Mouse (Mus musculus) adrenal gland, postnatal 14 days (tissue): ENCODE data around the gene Stxbp1. TPM values are rescaled to one million over a fixed set of nuclear protein-coding genes. Genes with fewer than 3 reads are reported as not detected.

Experiments
- DNase-seq: peaks from one replicate; pipeline ENCODE4 v3.0.0; 2021; ENCODE audit warnings: mixed read lengths
- total RNA-seq: library from RNA; stranded (reverse); gene quantifications from 2 replicates; pipeline ENCODE4 v1.2.3, GENCODE M21; 2021

Stxbp1 gene
- total RNA-seq, 1 experiment from 2014 or later: 25.2 TPM

DNA sequence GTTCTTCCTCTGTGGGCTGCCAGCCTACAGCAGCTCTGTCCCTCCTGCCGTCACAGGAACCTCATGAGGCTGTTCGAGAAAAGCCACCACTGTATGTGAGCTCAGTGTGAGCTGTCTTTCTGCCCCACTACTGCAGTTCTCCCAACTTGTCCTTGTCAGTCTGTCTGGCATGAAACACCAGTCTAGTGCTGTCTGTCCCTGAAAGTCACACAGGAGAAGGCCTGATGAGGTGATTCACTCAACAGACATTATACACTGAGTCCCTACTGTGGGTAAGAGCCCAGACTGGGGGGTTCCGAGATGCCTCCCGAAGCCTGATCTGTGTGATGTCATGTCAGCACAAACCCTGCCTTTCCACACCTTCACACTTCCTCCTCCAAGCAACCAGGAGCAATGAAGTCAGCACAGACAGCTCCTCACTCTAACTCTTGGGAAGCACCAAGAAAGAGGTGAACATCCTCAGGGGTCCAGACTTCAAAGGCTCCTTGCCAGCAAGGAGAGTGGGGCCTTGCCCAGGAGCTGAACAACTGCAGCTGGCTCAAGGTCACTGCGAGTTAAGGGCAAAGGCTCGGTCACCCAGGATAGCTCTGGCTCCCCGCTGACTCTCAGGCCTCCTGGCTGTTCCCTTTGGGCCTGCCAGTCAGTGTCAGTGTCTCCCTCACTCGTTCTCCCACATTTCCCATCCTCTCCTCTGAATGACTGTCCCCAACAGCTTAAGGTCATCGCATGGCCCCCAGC is 8.7 kb downstream of the Stxbp1 start:
- peak; percentile 44 for DNase-seq

DNA sequence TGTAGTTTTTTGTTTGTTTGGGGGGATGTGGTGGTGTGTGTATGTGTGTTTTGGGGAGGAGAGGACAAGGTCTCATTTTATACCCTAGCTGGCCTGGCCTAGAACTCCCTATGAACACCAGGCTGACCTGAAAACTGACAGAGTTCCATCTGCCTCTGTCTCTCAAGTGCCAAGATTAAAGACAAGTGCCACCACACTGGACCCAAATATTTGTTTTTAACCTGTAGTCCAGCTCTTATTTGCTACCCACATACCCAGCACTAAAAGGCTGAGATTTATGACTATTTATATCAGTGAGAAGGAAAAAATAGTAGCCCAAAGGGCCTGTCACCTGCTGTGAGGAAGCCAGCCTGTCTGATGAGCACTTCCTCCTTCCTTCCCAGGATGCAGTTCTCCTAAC is 11.5 kb downstream of the Stxbp1 start:
- no peak for DNase-seq

DNA sequence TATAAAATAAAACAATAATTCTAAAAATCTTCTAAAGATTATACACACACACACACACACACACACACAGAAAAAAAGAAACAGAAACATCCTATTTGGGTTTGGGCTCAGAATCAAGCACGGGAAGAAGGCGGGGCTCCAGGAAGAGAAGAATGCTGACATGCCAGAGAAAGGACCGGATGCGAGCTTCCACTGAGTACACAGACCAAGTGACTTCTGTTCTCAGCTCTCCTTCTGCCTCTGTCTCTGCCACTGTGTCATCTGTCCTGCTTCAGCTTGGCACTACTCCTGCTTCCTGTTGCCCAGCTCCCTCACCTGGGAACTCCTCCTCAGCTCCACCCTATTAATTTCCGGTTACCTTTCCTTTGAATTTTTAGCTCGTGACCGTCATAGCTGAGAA is 12.5 kb downstream of the Stxbp1 start:
- peak; percentile 35 for DNase-seq

DNA sequence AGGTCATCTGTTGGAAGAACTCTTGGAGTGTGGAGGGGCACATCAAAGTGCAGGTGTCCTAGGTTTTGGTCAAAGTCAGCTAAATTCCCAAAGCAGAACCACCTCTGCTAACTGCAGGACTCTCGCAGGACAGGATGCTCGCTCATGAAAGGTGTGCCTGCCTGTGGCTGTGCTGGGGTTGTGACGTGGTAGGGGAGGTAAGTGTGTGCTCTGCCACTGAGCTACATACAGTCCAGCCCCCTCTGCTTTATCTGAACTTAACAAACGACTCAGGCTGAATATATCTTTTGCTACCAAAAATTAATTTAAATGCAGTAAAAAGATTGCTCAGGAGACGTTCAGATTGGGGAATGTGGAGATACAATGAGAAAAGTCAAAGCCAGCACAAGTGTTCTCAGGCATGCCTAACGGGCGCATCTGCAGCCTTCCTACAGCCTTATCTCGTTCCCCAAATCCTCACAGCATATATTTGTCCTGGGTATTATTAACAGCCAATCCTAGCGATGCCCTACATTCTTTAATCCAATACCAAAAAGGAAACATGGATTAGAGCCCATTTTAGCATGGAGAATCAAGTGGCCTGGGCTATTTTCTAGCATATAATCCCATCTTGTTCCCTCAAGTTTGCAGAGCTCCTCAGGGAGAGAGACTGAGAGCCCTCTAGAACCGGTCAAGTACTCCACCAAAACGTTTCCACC is 17.9 kb downstream of the Stxbp1 start:
- no peak for DNase-seq

DNA sequence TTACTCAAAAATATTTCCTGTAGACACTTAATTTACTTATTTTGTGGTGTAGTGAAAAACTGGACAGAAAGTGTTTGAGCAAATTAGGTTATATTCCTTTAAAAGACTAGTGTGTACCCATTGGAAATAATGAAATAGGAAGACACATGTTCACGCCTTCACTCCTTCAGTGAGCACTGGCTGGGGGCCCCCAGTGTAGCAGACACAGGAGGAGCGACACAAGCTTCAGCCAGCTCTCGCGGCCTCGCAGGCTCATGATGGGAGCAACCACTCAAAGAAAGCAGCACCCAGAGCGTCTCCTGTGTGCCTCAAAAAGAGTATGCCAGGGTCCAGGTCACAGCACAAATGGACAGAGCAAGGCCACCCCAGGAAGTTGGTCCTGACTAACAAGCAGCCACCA is 21.2 kb downstream of the Stxbp1 start:
- no peak for DNase-seq

DNA sequence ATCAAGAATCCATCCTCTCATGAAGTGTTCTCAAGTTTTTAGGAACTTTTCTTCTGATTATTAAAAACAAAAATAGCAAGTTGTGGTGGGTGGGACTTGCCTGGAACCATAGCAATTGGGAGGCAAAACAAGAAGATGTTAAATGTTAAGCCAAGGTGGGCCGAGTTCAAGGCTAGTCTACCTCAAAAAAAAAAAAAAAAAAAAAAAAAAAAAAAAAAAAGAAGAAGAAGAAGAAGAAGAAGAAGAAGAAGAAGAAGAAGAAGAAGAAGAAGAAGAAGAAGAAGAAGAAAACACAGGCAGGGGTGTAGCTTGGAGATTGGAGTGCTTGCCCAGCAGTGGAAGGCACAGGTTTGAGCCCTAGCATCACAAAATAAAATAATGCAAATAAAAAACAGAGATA is 22.3 kb downstream of the Stxbp1 start:
- no peak for DNase-seq

DNA sequence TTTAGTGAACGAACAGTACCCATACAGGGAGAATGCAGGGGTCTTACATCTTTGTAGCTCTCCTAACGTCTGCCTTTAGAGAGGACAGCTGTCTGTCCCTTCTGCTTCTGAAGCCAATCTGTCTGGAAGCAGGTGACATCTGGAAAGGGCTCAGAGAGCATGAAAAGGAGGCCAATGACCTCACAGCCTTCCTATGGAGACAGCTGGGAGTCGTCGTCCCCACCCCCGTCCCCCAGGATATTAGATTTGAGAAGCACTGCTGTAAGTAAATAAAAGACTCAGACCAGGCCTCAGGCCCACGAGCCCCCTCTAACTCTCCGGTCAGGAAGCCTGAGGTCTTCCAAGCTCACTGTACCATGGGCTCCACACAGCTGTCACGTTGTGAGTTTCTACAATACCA is 22.9 kb downstream of the Stxbp1 start:
- no peak for DNase-seq

DNA sequence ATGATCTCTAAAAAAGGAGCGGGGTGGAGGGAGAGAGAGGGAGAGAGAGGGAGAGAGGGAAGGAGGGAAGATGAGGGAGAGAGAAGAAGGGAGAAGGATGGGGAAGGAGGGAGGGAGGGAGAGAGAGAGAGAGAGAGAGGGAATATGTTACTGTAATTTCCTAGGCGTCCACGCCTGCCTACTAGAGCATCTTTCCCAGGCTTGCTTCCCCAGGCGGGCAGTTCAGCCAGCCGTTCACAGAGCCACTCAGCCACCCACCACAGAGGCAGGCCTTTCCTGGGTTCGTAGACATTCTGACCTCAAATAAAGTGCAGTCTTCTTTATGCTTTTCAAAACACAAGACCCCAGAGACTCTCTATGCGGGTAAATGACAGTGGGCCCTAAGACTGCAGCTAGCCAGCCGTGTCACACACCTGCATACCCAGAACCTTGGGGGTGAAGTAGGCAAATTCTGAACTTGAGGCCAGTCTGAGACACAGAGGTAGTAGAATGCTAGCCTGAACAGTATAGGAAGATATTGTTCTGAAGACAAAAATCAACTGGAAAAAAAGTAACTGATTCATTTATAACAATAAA is 23.4 kb downstream of the Stxbp1 start:
- no peak for DNase-seq

DNA sequence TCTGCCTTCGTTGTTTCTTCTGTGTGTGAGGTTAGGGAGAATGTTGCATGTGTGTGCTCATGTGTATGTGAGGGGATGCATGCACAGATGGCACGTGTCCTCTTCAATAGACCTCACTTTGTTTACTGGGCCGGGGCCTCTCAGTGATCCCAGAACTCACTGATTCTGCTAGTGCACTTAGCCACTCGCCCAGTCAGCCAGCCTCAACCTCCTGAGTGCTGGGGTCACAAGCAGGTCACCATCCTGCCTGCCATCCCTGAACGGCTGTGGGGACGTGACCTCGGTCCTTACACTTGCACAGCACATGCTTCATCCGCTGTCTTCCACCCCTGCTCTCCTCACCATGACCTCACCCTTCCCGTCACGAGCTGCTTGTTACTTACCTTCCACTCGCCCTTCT is 23.9 kb downstream of the Stxbp1 start:
- DNase-seq: peak; percentile 16

DNA sequence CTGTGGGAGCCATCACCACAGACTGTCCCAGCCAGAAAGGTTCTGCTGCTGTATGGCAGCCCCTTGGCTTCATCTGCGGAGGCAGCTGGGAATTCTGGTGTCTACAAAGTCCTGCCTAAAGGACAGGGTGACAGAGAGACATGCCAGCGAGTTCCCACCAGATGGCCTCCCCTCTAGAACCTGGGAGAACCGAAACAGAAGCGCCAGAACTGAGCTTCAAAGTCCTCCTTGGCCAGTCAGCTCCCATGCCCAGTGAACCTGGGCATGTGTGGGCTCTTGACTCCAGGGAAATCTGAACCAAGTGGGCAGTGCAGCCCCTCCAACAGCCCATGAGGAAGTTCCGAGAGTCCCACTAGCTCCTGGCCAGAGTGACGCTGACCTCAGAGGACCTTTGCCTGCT is 24.4 kb downstream of the Stxbp1 start:
- no peak for DNase-seq

DNA sequence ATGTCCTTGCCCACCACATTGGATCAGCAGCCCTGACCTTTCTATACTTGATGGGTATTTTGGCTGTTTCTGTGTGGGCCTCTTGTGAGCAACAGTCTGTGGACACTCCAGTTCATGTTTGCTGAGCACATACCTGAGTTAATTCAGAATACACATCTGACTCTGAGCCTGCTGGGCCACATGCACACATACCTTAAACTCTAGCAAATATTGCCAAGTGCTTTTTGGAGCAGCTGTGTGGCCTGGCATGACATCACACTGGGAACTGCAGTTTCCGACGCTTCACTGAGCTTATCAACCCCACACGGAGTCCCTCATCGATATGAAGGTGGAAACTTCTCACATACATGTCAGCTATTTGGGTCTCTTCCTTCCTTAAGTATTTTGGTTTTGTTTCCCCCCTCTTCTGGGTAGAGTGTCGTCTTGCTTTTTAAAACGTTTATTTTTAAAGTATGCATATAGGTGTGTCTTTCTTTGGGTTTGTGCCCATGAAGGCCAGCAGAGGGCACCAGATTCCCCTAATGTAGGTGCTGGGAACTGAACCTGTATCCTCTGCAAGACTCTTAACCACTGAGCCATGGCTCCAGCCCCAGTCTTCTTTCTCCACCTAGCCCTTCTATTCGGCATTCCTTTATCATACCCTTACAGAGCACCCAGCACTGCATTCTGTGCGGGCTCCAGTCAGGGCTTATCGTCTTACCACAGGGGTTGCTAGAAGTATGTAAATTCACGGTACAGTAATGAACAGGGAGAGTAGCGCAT is 25.8 kb downstream of the Stxbp1 start:
- DNase-seq: peak; percentile 57

DNA sequence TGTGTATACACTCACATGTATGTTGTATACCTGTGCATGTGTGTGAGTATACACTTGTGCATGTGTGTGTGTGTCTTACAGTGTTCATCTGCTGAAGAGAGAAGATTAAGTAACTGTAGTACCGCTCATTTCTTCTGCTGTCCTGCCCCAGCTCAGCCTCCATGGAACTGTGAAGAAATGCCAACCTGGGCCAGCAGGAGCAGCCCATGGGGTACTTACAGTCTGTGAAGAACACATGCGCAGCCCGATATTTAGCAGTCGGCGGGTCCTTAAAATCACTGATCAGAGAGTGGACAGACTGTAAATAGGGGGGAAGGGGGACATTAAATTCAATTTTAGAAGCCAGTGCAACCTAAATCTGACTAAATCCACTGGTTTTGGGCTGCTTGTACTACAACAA is 28.8 kb downstream of the Stxbp1 start:
- DNase-seq: no peak

DNA sequence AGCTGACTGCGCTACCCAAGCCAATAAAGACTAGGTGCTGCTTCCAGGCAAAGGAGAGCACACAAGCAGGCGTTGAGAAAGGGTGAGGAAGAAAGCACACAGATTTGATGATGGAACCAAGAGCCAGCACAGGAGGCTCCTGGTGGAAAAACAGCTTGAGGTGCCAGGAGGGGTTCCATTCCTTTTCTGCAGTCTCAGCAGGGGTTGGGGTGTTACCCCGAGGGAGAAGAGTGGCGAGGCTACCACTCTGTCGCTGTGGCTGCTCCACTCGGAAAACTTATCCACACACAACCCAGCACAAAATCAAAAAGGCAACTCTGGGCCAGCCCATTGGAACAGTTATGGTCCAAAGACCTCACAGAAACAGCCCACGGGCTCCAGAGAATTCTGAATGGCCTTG is 29.5 kb downstream of the Stxbp1 start:
- no peak for DNase-seq

DNA sequence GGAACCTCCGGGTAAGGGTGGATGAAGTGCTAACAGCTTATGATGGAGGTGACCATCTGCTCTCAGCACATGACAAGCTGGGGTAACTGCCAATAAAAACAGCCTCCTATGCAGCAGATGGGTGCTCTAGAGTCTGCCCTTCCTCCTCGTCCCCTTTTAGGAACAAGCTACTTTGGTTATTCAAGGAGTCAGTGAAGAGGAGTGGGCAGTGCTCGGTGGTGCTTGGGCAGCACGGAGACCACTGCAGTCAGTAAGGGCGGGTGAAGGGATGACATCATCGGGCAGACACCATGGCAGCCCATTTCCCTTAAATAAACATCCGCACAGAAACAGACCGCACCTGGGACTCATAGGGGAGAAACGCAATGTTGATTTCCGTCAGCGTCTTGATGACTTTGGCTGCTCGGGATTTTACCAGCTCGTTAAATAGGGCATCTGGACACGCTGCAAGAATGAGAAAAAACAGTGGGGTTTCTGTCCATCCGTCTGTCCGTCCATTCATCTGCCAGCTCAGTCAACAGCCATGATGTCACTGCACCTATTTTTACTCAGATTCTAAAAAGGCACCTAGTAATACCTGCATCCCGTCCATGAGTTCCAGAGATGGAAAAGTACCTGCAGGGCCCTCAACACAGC is 30.0 kb downstream of the Stxbp1 start:
- DNase-seq: no peak

DNA sequence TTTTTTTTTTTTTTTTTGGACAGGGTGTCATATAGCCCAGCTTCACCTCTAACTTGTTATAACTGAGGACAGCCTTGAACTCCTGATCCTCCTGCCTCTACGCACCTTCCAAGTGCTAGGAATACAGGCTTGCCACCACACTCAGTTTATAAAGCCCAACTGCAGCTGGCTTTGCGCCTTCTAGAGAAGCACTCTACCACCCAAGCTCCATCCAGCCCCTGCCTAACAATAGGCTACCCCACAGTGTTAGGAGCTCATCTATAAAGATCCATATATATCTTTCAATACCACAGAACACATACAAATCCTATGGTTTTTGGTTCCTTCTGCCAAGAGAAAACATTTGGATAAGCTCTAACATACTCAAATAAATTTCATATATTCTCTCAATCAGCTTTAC is 30.5 kb downstream of the Stxbp1 start:
- DNase-seq: no peak

DNA sequence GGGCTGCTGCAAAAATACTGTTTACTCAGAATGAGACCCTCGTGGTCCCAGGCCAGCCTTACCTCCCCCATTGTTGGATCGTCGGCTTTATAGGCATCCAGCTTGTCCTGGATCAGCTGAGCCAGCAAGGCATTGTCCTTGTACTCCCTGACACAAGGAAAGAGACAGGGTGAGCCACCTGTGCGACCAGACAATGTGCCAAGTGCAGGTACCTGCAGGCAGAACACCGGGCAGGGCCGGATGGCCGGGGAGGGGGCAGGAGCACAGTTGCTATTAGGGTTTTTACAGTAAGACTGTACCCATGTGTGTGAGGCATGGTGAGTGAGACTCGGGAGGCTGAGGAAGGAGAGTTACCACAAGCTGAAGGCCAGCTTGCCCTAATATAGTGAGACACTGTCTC is 35.1 kb downstream of the Stxbp1 start:
- DNase-seq: no peak

DNA sequence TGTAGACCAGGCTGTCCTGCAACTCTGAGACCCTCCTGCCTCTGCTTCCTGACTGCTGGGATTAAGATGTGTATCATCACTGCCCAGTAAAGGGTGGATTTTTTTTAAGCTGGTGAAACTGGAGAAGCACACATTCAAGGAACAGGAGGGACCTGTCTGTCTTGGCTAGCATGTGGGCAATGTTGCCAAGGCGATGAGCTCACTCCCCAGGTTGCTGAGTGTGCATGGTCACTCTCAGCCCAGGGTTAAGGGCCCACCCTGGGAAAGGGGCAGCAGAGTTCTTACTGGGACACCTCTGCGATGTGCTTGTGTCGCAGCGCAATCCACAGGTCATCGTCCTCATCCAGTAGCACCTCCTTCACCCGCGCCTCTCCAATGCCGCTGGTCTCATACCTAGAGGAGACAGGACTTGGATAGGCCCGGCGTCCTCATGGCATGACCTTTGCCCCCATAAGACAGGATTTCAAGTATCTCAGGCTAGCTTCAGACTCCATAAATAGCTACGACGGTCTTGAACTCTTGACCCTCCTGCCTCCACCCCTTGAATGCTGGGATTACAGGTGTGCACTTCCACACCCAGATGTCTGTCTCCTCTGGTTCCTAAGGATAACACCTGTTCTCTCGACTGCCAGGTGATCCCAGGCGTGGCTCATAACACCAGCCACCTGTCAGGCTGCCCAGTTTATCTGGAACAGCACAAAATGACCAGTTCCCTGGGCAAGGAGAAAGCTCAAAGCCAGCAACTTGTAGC is 38.1 kb downstream of the Stxbp1 start:
- DNase-seq: no peak

DNA sequence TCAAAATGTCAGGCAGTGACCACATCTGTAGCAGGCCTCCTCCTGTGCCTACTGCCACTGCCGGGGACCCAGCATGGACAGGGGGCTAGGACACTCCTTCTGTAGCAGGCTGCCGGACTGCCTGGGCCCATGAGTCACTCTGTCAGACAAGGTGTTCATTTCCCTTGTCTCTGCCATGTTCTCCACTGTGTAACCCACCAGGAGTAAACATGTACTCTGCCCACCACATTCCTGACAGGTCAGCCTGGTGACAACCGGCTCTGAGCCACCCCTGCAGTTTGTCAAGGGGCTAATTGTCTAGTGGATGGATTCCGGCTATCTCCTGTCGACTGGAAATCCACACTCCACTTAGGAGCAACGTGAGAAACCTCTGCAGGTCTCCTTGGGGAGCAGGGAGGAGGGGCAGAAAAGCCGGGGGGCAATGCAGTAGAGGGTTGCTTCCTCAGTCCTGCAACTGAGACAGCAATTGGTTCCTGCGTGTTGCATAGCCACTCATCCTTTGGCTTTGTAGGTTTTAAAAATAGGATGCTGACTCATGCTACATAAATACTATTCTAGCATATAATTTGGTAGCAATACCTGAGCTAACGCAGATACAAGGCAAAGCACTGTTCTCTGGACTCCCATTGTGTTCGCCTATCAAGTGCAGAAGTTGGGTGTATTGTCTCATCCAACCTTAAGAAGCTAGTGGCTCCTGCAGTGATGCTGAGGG is 48.6 kb downstream of the Stxbp1 start:
- no peak for DNase-seq

DNA sequence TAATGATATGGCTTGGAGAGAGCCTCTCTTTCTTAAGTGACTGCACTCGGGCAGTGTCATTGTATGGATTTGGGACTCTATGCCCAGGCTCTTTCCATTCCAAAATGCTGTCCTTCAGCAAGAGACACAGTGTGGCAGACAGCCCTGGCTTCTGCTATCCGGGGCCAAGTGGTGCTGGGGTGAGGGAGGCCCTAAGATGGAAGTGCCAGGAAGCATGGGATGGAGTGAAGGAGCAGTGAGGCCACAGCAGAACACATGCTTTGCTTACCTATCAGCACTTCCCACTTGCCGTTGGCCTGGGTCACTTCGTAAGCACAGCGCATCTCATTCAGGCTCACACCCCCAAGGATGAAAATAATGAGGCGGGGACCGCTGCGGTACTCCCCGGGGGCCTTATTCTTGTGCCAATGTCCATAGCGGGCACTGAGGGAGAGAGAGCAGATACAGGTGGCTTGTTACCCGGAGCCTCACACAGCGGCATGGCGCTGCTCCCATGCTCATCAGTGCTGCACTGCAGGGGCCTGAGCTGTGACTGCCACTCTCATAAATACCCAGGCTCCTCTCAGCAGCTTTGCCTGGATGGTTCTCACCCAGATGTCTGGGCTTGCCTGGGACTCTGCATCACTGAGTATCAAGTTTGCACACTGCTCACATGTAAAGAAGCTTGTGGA is 51.2 kb downstream of the Stxbp1 start:
- DNase-seq: no peak

DNA sequence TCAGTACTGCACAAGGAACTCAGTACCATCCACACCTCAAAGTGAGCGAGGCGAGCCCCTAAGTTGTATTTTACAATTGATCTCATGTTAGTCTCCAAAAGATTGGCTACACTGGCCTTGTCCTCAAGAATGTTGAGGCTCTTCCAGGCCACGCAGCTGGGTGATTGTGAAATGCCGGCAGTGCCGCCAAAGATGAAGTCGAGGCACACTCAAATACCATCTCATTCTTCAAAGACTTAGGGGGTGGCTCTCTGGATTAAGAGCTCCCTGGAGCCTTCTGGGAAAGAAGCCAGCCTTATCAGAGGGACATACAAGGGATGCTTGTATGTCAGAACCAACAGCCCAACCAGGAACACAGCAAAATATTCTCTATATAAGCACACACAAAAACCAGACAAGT is 55.7 kb downstream of the Stxbp1 start:
- no peak for DNase-seq

DNA sequence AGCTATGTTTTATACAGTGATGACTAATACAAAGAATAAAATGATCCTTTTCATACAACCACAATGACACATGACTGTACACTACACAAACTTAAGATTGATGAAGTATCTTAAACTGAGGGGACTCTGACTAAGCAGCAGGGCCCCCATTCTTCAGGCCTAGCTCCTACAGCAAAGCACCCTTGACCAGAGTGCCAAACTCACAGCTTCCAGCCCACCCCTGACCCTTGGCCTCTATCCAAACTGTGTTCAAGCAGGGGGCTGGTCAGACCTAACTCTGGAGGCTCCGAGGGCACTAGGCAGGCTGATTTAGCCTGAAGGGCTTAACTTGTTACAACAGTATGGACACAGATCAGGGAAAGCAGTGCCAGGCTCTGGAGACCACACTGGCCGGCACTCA is 58.5 kb downstream of the Stxbp1 start:
- DNase-seq: no peak
